Mouse (Mus musculus): Measurements from ENCODE around the gene Arpp21. TPM values are rescaled to one million over a fixed set of nuclear protein-coding genes. Genes with fewer than 3 reads are reported as not detected.

Gene Arpp21
- total RNA-seq, 2 experiments from 2014 or later = 196 to 274 TPM

DNA sequence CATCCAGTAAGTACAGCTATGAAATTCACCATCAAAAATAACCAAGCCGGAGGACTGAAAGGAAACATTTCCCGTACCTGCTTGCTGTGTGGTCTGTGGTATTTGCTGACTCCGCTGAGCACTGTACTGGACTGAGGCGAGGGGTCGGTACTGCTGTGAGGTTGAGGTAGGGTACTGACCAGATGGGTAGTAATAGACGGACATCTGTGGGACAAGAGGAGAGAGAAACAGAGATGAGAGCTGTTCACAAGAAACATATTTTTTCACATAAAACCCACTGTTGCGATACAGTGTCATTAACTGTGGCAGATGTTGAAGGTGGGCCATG is 116.7 kb downstream of the Arpp21 start:
- no peak for DNase-seq (ENCODE audit: extremely low spot score in 1 of 2, low spot score in 1 of 2)

DNA sequence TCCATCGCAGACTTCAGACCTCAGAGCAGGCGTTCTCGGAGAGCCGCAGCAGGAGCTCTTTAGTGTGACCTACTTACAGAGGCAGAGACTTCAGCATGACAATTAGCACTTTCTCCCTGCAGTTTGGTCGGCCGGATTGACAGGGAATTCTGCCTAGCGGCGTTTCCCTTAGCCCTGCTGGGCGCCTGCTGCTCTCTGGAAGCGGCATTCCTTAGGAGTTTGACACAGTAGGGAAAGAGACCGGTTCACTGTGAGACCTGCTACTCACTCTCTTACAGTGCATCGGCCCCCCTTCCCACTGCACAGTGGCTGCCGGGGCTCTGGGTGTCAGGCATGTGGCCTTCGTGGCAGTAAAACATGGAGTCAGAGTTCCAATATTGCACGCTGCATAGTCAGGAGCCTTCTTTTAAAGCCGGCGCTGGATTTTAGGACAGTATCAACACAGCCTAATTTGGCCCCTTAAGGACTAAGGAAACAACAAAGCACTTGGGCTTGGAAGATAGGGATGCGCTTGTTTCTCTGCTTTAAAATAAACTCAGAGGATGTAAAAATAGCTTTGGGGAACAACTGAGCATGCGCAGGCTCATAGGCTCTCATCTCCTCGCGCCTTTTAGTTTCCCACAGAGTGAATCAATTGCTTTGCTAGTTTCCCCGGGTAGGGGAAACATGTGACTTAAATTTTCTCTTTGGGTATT is 117.2 kb downstream of the Arpp21 start:
- no peak for DNase-seq (ENCODE audit: extremely low spot score in 1 of 2, low spot score in 1 of 2)

DNA sequence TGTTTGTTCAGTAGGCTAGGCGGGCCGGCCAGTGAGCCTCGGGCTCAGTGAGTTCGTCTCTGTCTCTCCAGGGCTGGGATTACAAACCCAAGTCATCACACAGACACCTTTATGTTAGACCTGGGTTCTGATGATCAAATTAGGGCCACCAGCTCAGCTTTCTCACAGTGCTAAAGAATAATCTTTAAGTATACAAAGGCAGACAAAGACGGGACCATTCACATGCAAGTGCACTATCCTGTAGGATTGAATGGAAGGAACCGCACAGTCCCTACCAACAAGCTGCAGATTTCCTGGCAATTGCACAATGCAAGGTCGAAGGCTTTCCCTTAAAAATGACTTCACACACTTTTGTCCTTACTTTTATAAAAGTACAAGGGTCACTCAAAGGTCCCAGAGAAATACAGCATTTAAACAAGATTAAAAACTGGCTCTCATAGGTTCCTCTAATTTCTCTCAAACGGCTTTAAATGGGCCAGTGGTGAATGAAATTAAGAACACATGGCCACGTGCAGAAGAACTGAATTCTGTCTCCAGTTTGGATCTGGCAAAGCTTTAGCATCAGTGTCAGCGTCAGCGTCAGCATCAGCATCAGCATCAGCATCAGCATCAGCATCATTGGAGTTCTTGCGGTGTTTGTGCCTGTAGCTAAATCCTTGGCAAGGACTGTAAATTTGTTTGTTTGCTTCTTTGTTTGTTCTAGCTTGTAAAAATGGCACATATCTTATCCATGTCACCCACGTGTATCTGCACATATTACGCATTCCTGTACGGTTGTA is 117.9 kb downstream of the Arpp21 start:
- DNase-seq (ENCODE audit: extremely low spot score in 1 of 2, low spot score in 1 of 2) = no peak

DNA sequence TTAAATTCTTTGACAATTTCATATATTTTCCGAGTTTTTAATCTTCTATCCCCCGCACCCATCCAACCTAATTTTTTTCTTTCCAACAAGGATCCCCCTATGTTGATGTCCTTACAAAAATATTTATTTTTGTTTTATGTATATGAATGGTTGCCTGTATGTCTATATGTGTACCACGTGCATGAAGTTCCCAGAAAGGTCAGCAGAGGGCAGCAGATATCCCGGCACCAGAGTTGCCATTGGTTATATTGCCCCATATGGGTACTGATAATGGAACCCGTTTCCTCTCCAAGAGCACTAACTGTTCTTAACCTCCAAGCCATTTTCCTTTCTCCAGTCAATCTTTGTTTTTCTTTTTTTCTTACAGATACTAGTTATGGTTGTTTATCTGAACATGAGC is 124.1 kb downstream of the Arpp21 start:
- DNase-seq (ENCODE audit: extremely low spot score in 1 of 2, low spot score in 1 of 2) = no peak

DNA sequence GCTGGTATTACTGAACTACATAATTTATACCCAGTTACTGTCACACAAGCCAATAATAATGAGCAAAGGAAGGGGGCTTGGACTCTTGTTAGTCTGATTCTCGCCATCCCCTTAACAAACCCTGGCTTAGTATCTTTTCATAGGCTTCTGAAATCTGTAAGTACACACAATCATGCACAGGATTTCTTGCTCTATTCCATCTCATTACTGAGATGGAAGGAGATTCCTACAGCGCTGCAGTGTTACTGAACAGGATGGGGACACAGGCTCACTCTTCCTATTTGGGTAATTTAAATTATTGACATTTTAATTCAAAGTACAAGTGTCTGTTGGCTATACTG is 132.9 kb downstream of the Arpp21 start:
- DNase-seq (ENCODE audit: extremely low spot score in 1 of 2, low spot score in 1 of 2) = no peak

DNA sequence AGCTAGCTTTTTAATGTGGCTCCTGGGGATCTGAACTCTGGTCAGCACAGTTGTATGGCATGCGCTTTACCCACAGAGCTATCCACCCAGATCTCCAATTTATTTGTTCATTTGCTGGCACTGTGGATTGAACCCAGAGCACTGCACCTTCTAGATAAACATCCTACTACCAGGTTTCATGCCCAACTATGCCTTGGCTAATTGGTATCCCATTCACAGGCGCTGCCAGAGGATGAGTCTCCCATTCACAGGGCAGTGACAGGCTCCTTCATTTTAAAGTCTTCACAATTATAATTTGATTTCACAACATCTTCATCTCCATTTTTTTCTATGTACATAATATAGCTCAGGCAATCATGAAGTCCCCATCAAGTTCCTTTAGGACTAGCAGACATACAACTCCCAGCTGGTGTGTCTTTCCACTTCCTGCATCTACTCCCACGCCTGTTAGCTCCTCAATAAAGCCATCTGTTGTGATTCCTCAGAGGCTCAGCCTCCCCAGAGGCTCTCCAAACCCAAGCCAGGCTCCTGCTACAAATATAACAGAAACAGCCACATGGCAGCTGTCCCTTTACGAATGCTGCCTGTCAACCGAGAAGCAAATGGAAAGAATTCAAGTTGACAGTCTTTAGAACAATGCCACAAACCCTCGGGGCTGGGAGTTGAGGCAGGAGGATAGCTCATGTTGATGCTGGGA is 133.4 kb downstream of the Arpp21 start:
- DNase-seq (ENCODE audit: extremely low spot score in 1 of 2, low spot score in 1 of 2) = peak; percentile 39 to 54

DNA sequence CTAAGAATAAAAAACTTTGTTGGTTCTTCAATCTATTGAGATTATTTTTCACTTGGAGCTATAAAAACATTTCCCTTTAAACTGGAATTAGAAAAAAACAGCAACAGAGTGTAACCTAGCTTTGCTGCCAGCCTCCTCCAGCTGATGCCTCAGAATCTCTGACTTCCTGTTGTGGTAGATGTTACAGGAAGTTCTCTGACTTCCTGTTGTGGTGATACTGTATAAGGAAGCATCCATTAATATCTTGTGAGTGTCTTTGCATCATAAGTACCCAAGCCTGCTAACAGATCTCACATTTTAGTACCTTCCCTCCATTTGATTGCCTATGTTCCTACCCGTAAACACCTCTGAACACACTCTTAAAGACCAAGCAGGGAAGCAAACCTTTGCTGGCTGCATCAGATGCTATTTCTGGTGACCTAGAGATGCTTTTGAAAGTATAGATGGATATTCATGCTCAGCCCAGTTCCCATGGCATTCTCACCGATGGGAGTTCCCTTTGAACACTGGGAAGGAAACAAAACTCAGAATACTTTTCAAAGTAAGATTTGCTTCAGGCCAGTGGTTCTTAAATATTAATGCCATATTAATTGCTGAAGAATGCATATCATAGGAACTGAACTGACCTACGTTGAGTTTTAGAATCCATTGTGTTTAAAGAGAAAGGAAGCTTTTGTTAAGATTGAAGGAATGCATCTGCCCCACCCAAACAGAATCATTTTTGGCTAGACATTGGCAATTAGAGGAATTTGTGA is 134.7 kb downstream of the Arpp21 start:
- DNase-seq (ENCODE audit: extremely low spot score in 1 of 2, low spot score in 1 of 2) = no peak

DNA sequence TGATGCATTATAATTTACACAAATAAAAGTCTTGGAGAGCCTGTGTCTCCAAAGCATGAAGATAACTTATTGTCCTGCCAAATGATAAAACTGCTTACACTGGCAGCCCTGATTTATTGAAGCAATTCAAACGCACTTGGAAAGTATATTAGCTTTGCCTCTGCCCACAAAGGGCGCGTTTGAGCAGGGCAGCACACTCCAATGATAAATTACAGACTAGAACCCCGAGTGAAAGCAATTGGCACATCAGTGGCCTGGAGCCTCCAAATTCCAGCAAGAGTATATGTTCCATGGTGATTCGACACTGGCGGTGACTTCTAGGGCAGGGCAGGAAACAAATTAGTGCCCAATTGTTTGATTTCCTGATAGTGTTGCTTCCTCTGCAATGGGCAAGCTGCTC is 137.5 kb downstream of the Arpp21 start:
- no peak for DNase-seq (ENCODE audit: extremely low spot score in 1 of 2, low spot score in 1 of 2)

DNA sequence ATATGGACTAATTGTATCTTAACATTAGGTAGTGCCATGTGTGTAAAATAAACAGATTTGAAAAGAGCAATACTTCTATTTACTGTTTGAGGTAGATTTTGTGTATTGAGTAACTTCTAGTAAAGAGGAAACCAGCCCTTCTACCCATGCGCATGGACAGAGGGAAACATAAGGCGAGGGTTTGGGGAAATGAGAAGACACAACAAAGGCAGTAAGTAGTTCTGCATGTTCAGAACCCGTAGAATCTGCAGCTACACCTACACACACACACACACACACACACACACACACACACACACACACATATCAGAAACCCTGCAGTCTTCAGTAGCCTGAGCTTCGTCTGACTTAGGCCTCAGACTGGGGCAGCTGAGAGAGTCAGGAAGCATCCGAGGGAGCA is 140.0 kb downstream of the Arpp21 start:
- DNase-seq (ENCODE audit: extremely low spot score in 1 of 2, low spot score in 1 of 2) = no peak

DNA sequence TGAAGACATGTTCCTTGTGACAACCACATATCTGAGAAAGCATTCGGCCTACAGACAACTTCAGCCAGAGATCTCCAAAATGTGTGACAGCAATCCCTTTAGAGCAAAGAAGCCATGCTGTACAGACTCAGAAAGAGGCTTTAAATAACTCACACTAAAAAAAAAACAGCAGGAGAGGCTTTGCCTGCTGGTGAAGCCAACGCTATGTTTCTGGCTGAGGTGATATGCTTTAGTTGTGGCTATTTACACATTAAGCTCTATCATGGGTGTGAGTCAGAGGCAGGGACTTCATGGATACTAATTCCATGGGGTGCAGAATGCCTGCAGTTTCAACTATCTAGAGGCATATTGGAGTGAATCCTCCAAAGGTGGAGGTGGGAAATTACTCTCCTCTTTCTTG is 140.5 kb downstream of the Arpp21 start:
- DNase-seq (ENCODE audit: extremely low spot score in 1 of 2, low spot score in 1 of 2) = no peak

DNA sequence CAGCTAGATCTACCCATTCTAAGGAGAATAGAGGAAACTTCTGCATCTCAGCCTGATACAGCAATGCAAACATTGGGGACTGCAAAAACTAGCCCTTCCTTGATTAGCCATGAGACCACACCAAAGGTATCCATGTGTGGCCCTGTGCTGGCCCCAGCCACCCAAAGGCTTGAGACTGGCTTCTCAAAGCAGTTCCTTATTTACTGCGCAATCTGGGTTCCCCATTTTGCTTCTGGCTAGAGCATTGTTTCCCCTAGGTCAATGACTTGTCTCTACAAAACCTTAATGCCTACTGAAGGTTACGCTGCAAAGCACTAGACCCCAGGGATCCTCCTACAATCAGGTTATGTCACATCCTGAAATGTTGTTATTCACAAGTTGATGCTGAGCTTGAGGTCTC is 156.8 kb downstream of the Arpp21 start:
- no peak for DNase-seq (ENCODE audit: extremely low spot score in 1 of 2, low spot score in 1 of 2)

DNA sequence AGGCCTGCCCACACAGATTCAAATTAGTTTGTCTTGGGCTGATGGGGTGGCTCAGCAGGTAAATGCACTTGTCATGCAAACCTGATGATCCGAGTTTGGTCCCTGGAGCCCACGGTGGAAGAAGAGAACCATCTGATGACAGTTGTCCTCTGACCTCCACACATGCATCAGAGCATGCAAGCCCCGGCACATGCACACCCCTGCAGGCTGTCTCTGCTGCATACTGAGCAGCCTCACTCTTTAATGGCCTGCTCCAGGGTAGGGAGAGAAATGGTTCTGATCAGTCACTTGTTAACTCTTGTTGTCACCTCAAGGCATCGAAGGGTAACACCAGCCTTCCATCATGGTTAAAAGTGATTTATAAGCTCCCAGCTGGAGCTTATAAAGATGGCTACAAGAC is 157.3 kb downstream of the Arpp21 start:
- no peak for DNase-seq (ENCODE audit: extremely low spot score in 1 of 2, low spot score in 1 of 2)

DNA sequence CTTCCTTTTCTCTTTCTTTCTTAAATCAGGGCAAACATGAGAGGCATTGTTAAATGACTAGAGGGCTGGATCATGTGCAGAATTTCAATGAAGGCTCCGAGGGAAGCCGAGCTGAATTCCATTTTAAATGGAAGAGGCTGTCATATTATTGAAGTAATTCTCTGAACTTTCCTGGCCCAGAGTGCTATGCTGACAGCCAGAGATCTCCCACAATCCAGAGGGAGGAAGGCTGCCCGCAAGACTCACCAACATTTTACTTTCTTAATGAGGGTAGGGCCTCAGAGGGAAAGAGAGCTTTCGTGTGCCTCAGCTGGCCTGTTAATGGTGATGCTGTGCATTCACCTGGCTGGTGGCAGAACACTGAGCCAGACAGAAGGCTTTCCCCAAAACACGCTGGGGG is 160.5 kb downstream of the Arpp21 start:
- DNase-seq (ENCODE audit: extremely low spot score in 1 of 2, low spot score in 1 of 2) = no peak

DNA sequence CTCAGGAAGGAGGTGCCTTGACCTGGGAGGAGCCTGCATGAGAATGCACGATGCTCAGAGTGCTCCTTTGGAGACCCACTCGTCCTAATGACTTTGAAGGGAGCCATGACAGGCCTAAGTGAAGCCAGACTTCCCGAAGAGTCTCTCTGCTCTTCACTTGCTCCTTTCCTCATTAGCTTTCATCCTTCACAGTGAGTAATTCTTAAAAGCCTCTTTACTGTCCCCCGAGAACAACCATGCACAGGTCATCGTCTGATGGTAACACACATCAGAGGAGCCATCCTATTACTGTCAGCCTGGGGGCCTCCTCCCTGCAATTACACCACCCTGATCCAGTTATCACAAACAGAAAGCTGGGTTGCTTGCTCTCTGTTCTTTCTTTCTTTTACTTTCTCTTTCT is 160.9 kb downstream of the Arpp21 start:
- no peak for DNase-seq (ENCODE audit: extremely low spot score in 1 of 2, low spot score in 1 of 2)

DNA sequence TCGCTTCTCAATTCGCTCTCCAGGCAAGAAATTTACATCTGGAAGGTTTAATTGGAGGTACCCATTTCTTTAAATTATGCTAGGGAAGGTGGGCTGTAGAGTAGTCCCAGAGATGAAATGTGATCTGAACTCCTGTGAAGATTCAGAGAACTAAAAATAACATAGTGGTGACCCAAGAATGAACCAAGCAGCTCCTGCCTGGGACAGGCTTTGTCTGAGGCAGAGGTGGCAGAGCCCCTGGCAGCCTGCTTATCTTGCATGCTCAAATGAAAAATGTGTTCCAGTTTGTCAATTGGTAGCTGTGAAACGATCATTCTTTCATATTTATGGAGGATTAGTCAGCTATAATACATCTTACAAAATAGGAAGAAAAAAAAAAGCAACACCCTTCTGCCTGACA is 164.4 kb downstream of the Arpp21 start:
- DNase-seq (ENCODE audit: extremely low spot score in 1 of 2, low spot score in 1 of 2) = no peak

DNA sequence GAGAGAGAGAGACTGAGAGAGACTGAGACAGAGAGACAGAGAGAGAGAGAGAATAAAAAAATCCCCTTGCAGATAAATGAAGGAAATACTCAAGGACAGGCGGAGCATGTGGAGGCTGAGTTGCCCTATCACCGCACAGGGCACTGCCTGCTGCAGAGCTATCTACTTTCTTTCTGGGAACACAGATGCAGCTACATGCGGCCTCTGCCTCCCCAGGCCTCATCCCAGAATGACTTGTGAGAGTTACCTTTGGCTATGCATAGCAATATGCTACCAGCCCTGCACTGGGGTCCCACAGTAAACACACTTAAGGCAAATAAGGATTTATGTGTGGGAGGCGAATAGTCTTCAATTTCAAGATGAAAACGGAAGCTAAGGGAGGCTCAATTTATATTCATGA is 164.8 kb downstream of the Arpp21 start:
- no peak for DNase-seq (ENCODE audit: extremely low spot score in 1 of 2, low spot score in 1 of 2)

DNA sequence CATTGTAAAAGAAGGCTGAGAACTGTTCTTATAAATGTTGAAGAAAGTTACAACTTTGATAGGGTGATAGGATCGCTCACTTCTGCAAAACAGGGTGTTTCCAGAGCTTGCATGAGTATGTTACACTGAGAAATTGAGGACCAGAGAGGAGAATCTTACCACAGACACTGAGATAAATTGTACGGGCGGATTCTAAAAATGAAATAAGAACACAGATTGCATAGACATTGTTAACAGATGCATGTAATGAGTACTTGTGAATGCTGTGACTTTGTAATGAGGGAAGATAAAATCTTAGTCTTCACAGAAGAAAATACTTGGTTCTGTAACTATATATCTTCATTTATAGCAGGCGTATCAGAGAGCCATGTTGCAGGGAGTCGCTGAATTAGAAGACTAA is 167.5 kb downstream of the Arpp21 start:
- DNase-seq (ENCODE audit: extremely low spot score in 1 of 2, low spot score in 1 of 2) = no peak

DNA sequence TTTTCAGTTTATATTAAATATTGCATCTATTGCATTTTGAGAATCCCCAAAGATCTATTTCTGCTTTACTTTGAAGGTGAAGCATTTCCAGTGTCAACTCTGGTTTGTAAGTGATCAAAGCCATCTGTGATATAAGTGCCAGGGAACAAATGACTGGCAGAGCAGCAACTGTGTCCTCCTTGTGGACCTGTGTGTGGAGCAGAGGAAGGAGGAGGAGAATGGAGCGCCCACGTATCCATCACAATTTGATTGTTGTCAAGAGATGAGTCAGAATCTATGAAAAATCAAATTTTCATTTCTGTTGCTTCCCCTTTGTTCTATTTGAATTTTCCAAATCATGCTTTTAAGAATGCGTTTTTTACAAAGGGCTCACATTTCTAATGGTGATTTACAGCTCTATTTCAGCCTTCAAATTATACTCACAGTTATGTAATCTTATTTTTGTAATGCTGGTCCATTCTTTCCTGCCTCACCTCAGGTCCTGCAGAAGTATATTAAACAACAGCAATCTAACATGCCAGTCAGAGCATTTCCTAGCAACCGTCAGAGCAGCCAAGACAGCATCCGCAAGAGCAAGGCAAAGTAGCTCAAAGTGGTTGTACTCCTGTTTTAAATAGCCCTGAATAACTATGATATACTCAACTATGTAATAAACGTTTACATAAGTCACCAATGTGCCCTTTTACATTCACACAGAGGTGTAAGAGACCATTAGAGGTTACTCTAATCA is 174.9 kb downstream of the Arpp21 start:
- no peak for DNase-seq (ENCODE audit: extremely low spot score in 1 of 2, low spot score in 1 of 2)

DNA sequence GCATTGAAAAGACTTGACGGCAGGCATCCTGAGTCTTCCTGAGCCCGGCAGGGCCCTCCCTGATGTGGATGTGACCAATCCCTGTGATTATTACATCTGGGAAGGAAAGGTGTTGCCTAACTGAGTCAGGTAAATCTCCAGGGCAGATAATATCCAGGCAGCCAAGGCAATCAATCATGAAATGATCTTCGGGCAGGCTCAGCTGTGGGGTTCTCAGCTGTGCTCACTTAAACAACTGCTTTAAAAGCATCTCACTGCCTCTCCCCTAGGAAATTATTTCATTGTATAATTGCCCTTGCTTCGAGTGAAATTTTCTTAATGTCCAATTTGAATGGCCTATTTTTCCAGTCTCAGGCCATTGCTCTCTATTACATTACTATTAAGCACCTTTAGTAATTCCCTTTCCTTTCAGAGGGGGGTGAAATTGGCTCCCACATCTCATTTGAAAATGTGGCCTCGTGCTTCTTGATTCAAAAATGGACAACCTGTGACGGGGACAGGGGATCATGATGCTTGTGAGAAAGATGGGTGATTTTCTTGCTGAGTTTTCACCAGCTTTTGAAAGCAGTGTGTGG is 180.8 kb downstream of the Arpp21 start:
- DNase-seq (ENCODE audit: extremely low spot score in 1 of 2, low spot score in 1 of 2) = no peak

DNA sequence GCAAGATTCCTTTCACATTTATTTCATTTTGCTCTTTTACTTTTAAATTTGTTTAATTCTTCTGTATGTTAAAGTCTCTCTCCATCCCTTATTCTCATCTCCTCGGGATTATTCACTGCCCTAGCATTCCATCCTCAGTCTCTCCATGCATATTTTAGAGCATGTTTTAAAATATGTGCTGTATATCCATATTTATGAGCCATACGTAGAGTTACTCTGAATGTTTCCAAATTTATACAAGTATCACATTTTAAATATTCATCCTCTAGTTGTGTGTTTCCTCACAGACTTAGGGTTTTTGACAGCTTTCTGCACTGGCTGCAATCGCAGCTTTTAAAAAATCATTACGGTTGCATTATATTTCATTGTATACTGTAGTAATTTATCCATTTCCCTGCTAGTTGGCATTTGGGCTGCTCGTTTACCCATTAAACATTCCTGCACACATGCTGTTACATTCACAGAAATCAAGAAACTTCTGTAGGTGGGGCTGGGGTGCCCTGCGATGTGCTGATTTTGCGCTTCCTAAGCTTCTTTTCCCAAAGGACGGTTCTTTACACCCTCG is 187.8 kb downstream of the Arpp21 start:
- no peak for DNase-seq (ENCODE audit: extremely low spot score in 1 of 2, low spot score in 1 of 2)

Data from layer of hippocampus, postnatal 25 days (tissue).